Mouse (Mus musculus) cerebellum, adult 11-12 months (tissue): Measurements from ENCODE around the gene Nrm.

Experiments used
- DNase-seq: peaks from one replicate; pipeline ENCODE4 v3.0.0; 2022

Gene Nrm

GRCm38 (mm10) chr17:35909186-35909918 lies 48.2 kb downstream of the Nrm start:
- no peak for DNase-seq

GRCm38 (mm10) chr17:35909919-35910369 lies 48.8 kb downstream of the Nrm start, which contains the start of gene Atat1:
Gene Atat1, minus strand, starts transcription at chr17:35910075.
- peak; percentile 90 for DNase-seq

DNA sequence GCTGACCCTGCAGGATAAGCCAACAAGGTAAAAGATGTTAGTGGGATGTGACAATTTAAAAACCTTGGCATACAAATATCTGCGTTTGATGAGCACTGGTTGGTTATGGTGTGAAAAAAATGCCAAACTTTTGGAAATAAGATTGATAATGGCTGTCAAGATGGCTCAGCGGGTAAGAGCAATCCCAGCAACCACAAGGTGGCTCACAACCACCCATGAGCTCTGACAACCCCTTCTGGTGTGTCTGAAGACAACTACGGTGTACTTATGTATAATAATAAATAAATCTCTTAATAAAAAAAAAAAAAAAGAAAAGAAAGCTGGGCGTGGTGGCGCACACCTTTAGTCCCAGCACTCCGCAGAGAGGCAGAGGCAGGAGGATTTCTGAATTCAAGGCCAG lies 53.9 kb downstream of the Nrm start:
- DNase-seq = no peak
